8 mouse cellular contexts compared by ENCODE assay signal in the genomic region with DNA sequence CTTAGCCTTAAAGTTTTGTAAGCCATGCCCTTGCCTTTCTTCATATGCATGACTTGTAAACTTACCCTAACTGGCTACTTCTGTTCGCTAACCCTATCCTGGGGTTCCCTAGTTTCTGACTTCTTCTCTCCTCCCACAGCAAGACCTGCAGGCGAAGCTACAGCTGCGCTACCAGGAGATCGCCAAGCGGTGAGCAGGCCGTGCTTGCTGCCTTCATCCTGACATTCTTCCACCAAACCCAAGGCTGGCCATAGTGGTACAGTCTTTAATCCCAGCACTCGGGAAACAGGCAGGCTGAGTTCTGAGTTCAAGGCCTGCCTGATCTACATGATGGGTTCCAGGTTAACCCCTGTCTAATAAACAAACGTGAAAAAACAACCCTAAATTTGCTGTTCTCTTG. TPM values are rescaled to one million over a fixed set of nuclear protein-coding genes. Genes with fewer than 3 reads are reported as not detected.
DNase-seq lines count a peak whose midpoint lies in the region; ATAC-seq lines count a peak whose summit lies in the region.

No protein-coding gene starts in this region.

- peak overlapping the region; percentile 91 for H3K9ac ChIP-seq in liver, embryonic 11.5 days (ENCODE audit: low read depth, low read length)
- H3K9ac ChIP-seq in embryonic facial prominence, embryonic 13.5 days, result peak overlapping the region; percentile 88
- H3K9ac ChIP-seq in intestine, embryonic 16.5 days (ENCODE audit: low read depth, low read length), result no peak overlapping the region
- H3K9ac ChIP-seq in neural tube, embryonic 13.5 days, result peak overlapping the region; percentile 88

- H3K36me3 ChIP-seq in liver, embryonic 11.5 days (ENCODE audit: control insufficient read depth, insufficient read depth, low read length), result peaks cover 38% of the 10 kb centered on the region
- peaks cover 53% of the 10 kb centered on the region for H3K36me3 ChIP-seq in embryonic facial prominence, embryonic 13.5 days
- peaks cover 13% of the 10 kb centered on the region; the same call in 1 of the 2 replicates for H3K36me3 ChIP-seq in intestine, embryonic 16.5 days (ENCODE audit: control insufficient read depth, insufficient read depth, low read length)
- peaks cover 47% of the 10 kb centered on the region for H3K36me3 ChIP-seq in neural tube, embryonic 13.5 days

- no peak for ATAC-seq in liver, embryonic 11.5 days (replicated peaks; ENCODE audit: low FRiP score)
- no peak for ATAC-seq in embryonic facial prominence, embryonic 13.5 days (ENCODE audit: insufficient number of reproducible peaks, insufficient read depth, low FRiP score, low TSS enrichment, low read depth)
- no peak for ATAC-seq in intestine, embryonic 16.5 days
- ATAC-seq in neural tube, embryonic 13.5 days (ENCODE audit: low read depth), result no peak

- H3K27ac ChIP-seq in liver, embryonic 11.5 days (ENCODE audit: low read depth, low read length), result 0 out of 2 replicates have a peak overlapping the region, but pooled peaks have one; percentile 5
- no peak overlapping the region; the same call in 1 of the 2 replicates for H3K27ac ChIP-seq in embryonic facial prominence, embryonic 13.5 days
- H3K27ac ChIP-seq in intestine, embryonic 16.5 days (ENCODE audit: low read length), result no peak overlapping the region
- H3K27ac ChIP-seq in neural tube, embryonic 13.5 days (replicated peaks), result no peak overlapping the region

- WGBS in liver, embryonic 11.5 days, result 74% methylated on average over 8 of the region's 8 CpGs
- 76% methylated on average over 8 of the region's 8 CpGs for WGBS in embryonic facial prominence, embryonic 13.5 days
- 78% methylated on average over 8 of the region's 8 CpGs for WGBS in intestine, embryonic 16.5 days
- WGBS in neural tube, embryonic 13.5 days, result 87% methylated on average over 8 of the region's 8 CpGs

- H3K27me3 ChIP-seq in liver, embryonic 11.5 days (replicated peaks; ENCODE audit: control insufficient read depth, insufficient read depth, low read length), result no peaks in the 10 kb centered on the region
- no peaks in the 10 kb centered on the region for H3K27me3 ChIP-seq in embryonic facial prominence, embryonic 13.5 days
- H3K27me3 ChIP-seq in intestine, embryonic 16.5 days (replicated peaks; ENCODE audit: control insufficient read depth, insufficient read depth, low read length), result no peaks in the 10 kb centered on the region
- no peaks in the 10 kb centered on the region for H3K27me3 ChIP-seq in neural tube, embryonic 13.5 days

- H3K4me2 ChIP-seq in liver, embryonic 11.5 days, result peak overlapping the region; percentile 81
- peak overlapping the region; percentile 95 for H3K4me2 ChIP-seq in embryonic facial prominence, embryonic 13.5 days
- H3K4me2 ChIP-seq in intestine, embryonic 16.5 days (ENCODE audit: low read depth, low read length), result peak overlapping the region; percentile 74
- peak overlapping the region; percentile 71 for H3K4me2 ChIP-seq in neural tube, embryonic 13.5 days

- peak overlapping the region; percentile 75 for H3K4me3 ChIP-seq in liver, embryonic 11.5 days (ENCODE audit: low read depth, low read length)
- H3K4me3 ChIP-seq in embryonic facial prominence, embryonic 13.5 days, result peak overlapping the region; percentile 79
- H3K4me3 ChIP-seq in intestine, embryonic 16.5 days (ENCODE audit: low read length), result peak overlapping the region; percentile 75
- peak overlapping the region; percentile 81 for H3K4me3 ChIP-seq in neural tube, embryonic 13.5 days

- H3K9me3 ChIP-seq in liver, embryonic 11.5 days (ENCODE audit: control insufficient read depth, low read length), result no peaks in the 10 kb centered on the region
- H3K9me3 ChIP-seq in embryonic facial prominence, embryonic 13.5 days, result no peaks in the 10 kb centered on the region
- no peaks in the 10 kb centered on the region for H3K9me3 ChIP-seq in intestine, embryonic 16.5 days (ENCODE audit: control insufficient read depth, low read length)
- no peaks in the 10 kb centered on the region for H3K9me3 ChIP-seq in neural tube, embryonic 13.5 days

- peaks cover 22% of the 10 kb centered on the region for H3K4me1 ChIP-seq in liver, embryonic 11.5 days (replicated peaks; ENCODE audit: control insufficient read depth, insufficient read depth, low read length)
- H3K4me1 ChIP-seq in embryonic facial prominence, embryonic 13.5 days, result peaks cover 45% of the 10 kb centered on the region
- peaks cover 20% of the 10 kb centered on the region for H3K4me1 ChIP-seq in intestine, embryonic 16.5 days (ENCODE audit: control insufficient read depth, insufficient read depth, low read length)
- peaks cover 61% of the 10 kb centered on the region for H3K4me1 ChIP-seq in neural tube, embryonic 13.5 days (replicated peaks)

- DNase-seq in liver, embryonic 11.5 days (ENCODE audit: low spot score), result no peak
- DNase-seq in liver, result no peak
- no peak for DNase-seq in spleen, postnatal 14 days (ENCODE audit: low spot score in 2 of 2)
- no peak for DNase-seq in layer of hippocampus, adult 18-20 months (ENCODE audit: low spot score in 2 of 2)
- no peak for DNase-seq in spleen, postnatal 4 days (ENCODE audit: low spot score in 2 of 2)

RNA-seq across cellular contexts. Expression of gene Ndufa7, which starts 1.1 kb away (rescaled TPM):
- polyA plus RNA-seq in liver, embryonic 11.5 days (2014; fragmentation: Nextera tagmentation; extraction: Ambion mirVana), result 390 and 411 TPM in 2 replicates
- 464 and 506 TPM in 2 replicates for polyA plus RNA-seq in embryonic facial prominence, embryonic 13.5 days (2015; fragmentation: Nextera tagmentation; extraction: Ambion mirVana)
- 533 and 550 TPM in 2 replicates for polyA plus RNA-seq in intestine, embryonic 16.5 days (2015; fragmentation: Nextera tagmentation; extraction: Ambion mirVana)
- 558 and 559 TPM in 2 replicates for polyA plus RNA-seq in neural tube, embryonic 13.5 days (2015; fragmentation: Nextera tagmentation; extraction: Ambion mirVana)
- 100 to 1,000 TPM; 199 to 208 TPM for total RNA-seq in layer of hippocampus, adult 18-20 months (2021)

RNA-seq across cellular contexts. Expression of gene Rps28, which starts 1.1 kb away (rescaled TPM):
- polyA plus RNA-seq in liver, embryonic 11.5 days (2014; fragmentation: Nextera tagmentation; extraction: Ambion mirVana), result 1,026 and 1,173 TPM in 2 replicates
- 1,111 and 1,168 TPM in 2 replicates for polyA plus RNA-seq in embryonic facial prominence, embryonic 13.5 days (2015; fragmentation: Nextera tagmentation; extraction: Ambion mirVana)
- 838 and 894 TPM in 2 replicates for polyA plus RNA-seq in intestine, embryonic 16.5 days (2015; fragmentation: Nextera tagmentation; extraction: Ambion mirVana)
- 530 and 625 TPM in 2 replicates for polyA plus RNA-seq in neural tube, embryonic 13.5 days (2015; fragmentation: Nextera tagmentation; extraction: Ambion mirVana)
- 100 to 1,000 TPM; 756 to 834 TPM for total RNA-seq in layer of hippocampus, adult 18-20 months (2021)

RNA-seq across cellular contexts. Expression of gene Kank3, which starts 15.1 kb away (rescaled TPM):
- 21.4 and 23.4 TPM in 2 replicates for polyA plus RNA-seq in liver, embryonic 11.5 days (2014; fragmentation: Nextera tagmentation; extraction: Ambion mirVana)
- 34.4 and 37.9 TPM in 2 replicates for polyA plus RNA-seq in embryonic facial prominence, embryonic 13.5 days (2015; fragmentation: Nextera tagmentation; extraction: Ambion mirVana)
- polyA plus RNA-seq in intestine, embryonic 16.5 days (2015; fragmentation: Nextera tagmentation; extraction: Ambion mirVana), result 22.7 and 23.5 TPM in 2 replicates
- 36.2 and 40.3 TPM in 2 replicates for polyA plus RNA-seq in neural tube, embryonic 13.5 days (2015; fragmentation: Nextera tagmentation; extraction: Ambion mirVana)
- 10 to 100 TPM; 27.6 to 28.8 TPM for total RNA-seq in layer of hippocampus, adult 18-20 months (2021)

RNA-seq across cellular contexts. Expression of gene Cd320, which starts 17.4 kb away (rescaled TPM):
- polyA plus RNA-seq in liver, embryonic 11.5 days (2014; fragmentation: Nextera tagmentation; extraction: Ambion mirVana), result 44.1 and 49.7 TPM in 2 replicates
- polyA plus RNA-seq in embryonic facial prominence, embryonic 13.5 days (2015; fragmentation: Nextera tagmentation; extraction: Ambion mirVana), result 57.8 and 66.4 TPM in 2 replicates
- polyA plus RNA-seq in intestine, embryonic 16.5 days (2015; fragmentation: Nextera tagmentation; extraction: Ambion mirVana), result 47.6 and 53.8 TPM in 2 replicates
- polyA plus RNA-seq in neural tube, embryonic 13.5 days (2015; fragmentation: Nextera tagmentation; extraction: Ambion mirVana), result 52.7 and 57.4 TPM in 2 replicates
- 10 to 100 TPM; 20.4 to 23.3 TPM for total RNA-seq in layer of hippocampus, adult 18-20 months (2021)

RNA-seq across cellular contexts. Expression of gene Angptl4, which starts 43.8 kb away (rescaled TPM):
- 28.1 and 31.9 TPM in 2 replicates for polyA plus RNA-seq in liver, embryonic 11.5 days (2014; fragmentation: Nextera tagmentation; extraction: Ambion mirVana)
- polyA plus RNA-seq in embryonic facial prominence, embryonic 13.5 days (2015; fragmentation: Nextera tagmentation; extraction: Ambion mirVana), result 53.0 and 60.7 TPM in 2 replicates
- 22.4 and 24.5 TPM in 2 replicates for polyA plus RNA-seq in intestine, embryonic 16.5 days (2015; fragmentation: Nextera tagmentation; extraction: Ambion mirVana)
- polyA plus RNA-seq in neural tube, embryonic 13.5 days (2015; fragmentation: Nextera tagmentation; extraction: Ambion mirVana), result 22.8 and 24.5 TPM in 2 replicates
- total RNA-seq in layer of hippocampus, adult 18-20 months (2021), result 1 to 10 TPM; 2.6 to 3.5 TPM
